Mouse (Mus musculus): ENCODE measurements around the gene Clic4. TPM values are rescaled to one million over a fixed set of nuclear protein-coding genes. Genes with fewer than 3 reads are reported as not detected.
"Not testable (repeated sequence)": the region's sequence is repeated elsewhere in the genome, so short reads cannot be mapped to it uniquely, and the experiment has no call there.

Clic4 gene
- total RNA-seq, 2 experiments from 2014 or later, result 109 to 115 TPM

DNA sequence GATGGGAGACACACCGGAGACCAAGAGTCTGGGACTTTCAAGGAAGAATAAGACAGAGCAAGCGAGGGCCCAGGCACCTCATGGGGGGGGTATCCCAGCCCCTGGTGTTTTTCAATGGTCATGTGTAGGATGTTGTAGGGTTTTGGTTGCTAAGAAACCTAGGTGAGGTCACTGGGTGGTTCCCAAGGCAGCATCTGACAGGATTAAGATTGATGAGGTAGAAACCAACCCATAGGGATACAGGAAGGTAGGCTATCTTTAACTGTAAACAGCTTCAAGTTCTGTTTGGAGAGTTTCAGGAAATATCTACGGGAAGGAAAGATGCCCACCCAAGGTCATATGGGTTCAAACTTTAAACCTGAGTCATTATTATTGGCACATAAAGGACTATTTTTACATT is 21.2 kb upstream of the Clic4 start:
- no peak for DNase-seq (ENCODE audit: low spot score in 2 of 2)

DNA sequence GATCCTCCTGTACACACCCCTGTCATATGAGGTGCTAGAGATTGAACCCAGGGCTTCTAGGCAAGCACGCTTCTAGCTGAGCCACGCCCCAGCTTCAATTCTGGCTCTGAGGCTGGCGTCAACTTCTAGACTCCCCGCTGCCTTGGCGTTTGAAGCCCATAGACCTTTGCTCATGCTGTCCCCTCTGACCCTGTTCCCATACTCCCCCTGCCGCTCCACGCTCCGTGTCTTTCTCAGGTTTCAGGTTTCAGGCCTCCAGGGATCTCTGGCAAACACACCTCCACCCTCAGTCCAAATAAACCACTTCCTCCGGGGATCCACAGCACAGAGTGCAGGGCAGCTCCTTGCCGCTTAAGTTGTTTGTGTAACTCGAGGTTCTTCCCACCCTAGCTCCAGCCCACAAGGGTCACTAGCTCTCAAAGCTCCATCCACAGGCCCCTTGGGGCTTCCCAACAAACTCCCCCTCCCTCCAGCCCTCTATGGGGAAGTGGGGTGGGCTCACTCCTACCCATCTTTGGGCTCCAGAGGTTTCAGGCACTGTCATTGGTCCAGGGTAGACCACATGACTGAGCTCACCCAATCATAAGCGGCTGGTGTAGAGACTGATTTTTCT is 20.0 kb upstream of the Clic4 start:
- DNase-seq (ENCODE audit: low spot score in 2 of 2), result no peak

DNA sequence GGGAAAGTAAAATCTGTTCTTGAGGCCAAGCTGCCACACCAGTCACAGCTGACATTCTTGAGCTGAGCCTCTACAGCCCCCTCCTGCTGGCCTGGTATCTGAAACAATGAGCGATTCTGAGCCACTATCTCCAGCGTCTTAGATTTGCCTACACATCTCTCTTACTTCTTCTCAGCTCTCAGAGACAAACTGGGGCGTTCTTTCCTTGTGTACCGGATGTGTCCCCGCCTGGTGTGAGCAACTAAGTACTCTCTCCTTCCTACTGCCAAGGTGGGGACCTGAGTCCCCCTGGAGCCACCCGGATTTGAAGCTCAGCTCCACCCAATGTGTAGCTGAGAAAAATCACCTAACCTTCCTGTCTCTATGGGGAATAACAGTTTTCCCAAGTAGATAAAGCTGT is 19.2 kb upstream of the Clic4 start:
- no peak for DNase-seq (ENCODE audit: low spot score in 2 of 2)

DNA sequence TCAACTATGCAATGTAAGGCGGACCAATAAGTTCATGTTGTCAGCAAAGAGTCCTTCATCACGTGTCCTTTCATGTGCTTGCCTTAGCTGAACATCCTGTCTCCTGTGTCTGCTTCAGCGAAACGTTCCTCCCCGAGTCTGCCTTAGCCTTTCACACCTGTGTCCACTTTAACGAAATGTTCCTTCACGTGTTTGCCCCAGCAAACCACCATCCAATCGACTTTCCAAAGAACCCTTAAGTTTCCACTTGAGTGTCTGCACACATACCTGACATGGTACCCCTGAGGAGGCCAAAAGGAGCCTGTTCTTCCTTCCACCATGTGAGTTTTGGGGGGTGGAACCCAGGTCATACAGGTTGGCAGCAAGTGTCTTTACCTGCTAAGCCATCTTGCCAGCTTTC is 18.6 kb upstream of the Clic4 start:
- DNase-seq (ENCODE audit: low spot score in 2 of 2), result no peak

DNA sequence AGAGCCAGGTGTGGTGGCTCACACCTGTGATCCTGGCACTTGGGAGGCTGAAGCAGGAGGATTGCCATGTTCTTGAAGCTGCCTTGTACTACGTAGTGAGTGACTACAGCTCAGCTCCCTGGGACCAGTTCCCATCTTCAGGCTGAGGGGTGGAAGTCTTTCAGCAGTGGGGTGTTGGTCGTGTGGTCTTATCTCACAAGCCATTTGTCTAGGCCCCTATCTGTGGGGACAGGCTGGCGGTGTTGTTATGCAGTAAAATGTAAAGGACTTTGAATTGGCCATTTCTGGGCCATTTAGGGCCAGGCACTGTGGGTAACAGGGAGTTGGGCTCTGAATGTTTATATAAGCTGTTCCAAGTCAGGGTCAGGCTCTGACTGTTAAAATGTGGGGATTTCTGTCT is 15.4 kb upstream of the Clic4 start:
- DNase-seq (ENCODE audit: low spot score in 2 of 2), result no peak

DNA sequence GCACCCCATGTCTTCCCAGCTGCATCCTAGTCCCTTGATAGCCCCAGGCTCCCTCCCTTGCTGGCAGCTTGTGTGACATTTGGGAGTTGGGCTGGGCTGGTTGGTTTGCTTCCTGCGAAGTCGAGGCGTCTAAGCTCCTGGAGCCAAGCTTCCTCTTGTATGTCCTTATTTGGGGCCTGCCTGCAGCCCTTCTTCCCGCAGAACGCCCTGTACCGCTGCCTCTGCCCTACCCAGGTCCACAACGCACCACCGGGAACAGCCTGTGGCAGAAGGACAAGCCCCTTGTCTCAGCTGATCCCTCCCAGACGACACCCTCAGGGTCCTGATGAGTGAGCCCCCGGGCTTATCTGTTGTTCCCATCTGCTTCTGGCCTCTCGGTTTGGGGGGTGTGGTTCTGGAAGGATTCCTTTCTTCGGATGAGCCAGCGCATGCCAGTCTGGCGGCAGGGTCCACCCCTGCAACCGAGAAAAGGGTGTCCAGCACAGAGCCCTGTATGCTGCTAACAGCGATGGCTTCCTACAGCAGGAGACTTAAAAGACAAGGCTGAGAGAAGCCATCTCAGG is 14.3 kb upstream of the Clic4 start:
- no peak for DNase-seq (ENCODE audit: low spot score in 2 of 2)

DNA sequence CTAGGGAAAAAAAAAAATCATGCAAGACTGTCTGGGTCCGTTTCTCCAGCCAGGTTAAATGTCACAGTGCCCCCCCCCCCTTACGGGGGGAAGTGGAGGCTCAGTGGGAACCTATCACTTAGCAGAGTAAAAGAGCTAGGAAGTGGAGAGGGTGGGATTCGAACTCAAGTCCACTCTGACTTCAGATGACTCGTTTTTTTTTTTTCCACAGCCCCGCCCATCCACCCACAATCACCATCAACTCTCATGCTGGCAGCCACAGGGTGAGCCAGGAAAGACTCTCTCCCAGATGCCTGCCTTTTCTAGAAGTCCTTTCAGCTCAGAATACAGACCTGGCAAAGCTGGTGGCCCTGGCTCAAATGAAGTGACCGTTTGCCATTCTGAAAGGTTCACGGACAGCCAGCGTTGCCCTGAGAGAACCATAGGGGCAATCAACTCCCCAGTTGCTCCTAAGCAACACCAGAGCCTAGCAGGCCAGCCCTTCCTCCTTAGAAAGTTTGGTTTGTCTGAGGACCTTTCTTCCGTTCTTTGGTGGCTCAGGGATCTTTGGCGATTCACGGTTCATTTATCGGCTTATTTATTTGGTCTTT is 13.5 kb upstream of the Clic4 start:
- no peak for DNase-seq (ENCODE audit: low spot score in 2 of 2)

DNA sequence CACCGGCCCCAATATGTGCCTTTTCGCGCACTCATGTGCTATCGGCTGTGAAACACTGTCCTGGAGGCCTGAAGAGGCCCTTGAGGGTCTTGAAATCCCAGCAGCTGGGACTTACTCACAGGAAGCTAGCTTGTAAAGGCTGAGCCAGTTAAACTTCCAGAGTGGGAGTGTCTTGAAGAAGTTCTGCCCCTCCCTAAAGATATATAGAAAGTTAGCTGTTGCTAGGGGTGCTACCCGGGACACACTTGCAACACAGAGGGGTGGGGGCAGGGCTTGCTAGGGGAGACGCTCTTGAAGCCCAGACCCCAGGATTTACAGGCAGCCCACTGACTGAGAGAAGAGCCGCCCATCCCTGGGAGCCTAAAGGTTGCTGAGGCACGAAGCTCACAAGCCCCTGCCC is 12.8 kb upstream of the Clic4 start:
- DNase-seq (ENCODE audit: low spot score in 2 of 2), result no peak

DNA sequence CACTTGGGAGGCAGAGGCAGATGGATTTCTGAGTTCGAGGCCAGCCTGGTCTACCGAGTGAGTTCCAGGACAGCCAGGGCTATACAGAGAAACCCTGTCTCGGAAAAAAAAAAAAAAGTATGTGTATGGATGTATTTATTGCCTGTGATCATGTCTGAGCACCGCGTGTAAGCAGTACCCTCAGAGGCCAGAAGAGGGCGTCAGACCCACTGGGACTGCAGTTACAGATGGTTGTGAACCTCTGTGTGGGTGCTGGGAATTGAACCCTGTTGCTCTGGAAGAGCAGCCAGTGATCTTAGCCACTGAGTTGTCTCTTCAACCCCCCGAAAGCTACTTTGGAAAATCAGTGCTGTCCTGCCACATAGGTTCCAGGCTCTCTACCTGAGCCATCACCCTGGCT is 11.3 kb upstream of the Clic4 start:
- DNase-seq (ENCODE audit: low spot score in 2 of 2), result no peak

DNA sequence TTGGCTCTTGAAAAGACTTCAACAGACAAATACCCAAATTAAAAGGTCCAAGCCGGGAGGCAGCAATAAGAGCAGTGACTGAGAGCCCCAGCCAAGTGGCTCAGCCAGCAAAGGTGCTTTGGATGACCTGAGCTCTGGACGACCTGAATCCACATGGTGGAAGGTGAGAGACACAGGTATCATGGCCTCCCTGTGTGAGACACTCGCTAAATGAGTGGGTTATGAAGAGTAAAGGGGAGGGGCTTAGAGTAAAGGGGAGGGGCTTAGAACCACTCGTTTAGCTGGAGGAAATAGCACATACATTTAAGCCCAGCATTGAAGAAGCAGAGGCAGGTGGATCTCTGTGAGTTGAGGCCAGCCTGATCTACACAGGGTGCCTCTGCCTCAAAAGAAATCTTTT is 10.8 kb upstream of the Clic4 start:
- no peak for DNase-seq (ENCODE audit: low spot score in 2 of 2)

DNA sequence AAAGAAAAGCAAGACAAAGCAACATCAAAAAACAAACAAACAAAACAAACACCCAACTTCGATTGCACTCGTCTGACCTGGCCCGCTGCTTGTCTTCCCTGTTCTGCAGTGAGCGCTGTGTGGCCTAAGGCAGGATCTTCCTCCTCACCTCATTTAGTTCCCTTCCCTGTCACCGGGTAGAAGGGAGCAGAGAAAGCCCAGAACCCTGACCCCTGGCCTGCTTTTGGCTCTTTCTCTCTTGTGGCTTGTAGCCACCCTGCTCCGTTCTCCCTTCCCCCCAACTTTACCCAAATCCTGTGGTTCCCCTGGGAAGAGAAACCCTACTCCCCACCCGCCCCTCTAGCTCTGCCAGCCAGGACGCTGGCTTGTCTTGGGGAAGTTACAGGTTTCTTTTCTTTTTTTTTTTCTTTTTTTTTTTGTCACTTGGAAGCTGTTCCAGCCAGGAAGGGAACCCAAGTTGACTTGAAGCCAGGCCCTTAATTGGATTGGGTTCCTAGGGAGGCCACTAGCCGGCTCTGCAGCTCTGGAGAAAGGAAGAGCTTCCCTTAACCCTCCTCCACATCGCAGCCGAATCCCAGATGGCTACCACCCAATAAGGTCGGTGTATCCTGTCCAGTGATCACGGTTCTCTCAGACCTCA is 10.2 kb upstream of the Clic4 start:
- no peak for DNase-seq (ENCODE audit: low spot score in 2 of 2)

DNA sequence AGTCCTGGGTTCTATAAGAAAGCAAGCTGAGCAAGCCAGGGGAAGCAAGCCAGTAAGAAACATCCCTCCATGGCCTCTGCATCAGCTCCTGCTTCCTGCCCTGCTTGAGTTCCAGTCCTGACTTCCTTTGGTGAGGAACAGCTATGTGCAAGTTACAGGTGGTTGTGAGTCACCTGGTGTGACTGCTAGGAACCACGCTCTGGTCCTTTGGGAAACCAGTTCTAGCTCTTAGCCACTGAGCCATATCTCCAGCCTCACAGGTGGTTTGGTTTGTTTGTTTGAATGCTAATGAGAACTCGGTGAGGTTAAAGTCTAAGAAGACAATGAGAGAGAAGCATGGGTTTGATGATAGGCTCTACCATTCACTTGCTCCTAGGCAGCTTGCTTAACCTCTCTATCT is 7.4 kb upstream of the Clic4 start:
- DNase-seq (ENCODE audit: low spot score in 2 of 2), result not testable (repeated sequence)

DNA sequence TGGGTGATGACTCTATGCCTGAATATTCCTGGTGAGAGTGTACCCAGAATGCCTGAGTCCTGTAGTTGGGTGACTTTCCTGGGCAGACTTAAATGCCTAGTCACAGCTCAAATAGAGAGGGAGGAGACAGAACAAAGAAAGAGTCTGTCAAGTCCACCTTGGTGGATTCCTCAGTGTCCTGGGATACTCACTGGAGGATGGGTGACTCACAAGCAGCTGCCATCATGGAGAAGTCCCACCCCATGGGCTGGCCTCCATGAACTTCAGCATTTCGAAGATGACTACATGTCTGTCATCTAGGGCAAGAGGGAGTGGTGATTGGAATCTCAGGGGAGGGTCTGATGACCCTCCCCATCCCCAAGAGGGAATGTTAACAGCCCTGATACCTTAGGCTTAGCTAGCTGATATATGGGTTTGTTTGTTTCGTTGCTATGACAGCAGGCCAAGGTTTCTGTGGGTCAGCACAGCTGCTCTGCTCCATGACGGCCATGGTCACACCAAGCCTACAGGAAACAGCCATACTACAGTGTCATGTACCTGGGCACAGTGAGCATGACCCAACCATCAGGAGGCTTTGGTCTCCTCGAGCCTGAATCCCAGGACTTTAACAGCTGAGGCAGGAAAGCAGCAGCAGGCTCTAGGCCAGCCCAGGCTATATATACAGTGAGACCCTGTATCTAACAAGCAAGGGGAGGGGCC is 4.2 kb upstream of the Clic4 start:
- DNase-seq (ENCODE audit: low spot score in 2 of 2), result no peak

DNA sequence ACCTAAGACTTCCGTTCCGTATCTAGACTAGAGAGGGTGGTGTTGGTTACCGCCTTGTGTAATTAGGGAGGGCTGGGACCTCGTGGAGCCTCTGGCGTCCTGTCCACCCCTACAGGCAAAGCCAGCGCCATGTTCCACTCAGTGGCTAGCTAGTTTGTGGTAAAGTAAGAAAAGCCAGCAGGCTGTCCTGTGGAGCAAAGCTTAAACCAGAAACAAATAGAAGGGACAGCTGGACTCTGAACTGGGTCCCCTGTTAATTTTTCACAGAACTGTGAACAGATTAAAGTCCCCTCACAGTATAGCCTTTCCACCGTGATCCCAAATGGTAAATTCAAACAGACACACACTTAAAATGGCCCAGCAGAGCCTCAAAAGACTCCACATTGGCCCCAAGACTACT is 2.1 kb upstream of the Clic4 start:
- no peak for DNase-seq (ENCODE audit: low spot score in 2 of 2)

DNA sequence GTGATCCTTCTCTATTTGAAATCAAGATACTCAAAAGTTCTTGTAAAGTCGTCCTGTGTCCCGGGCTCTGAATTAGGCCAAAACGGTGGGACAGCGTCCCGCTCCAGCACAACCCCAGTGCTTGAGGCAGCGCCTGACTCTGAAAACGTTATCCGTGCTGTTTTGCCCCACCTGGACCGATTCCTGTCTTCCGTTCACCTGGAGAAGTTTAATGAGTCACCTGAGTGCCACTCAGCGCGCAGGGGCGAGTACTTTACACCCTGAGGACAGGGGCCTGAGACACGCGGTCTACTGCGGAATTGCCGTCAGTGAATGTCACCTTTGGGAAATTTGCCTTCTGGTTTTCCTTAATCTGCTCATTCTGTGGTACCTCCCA is 681 bp upstream of the Clic4 start:
- DNase-seq (ENCODE audit: low spot score in 2 of 2), result no peak

DNA sequence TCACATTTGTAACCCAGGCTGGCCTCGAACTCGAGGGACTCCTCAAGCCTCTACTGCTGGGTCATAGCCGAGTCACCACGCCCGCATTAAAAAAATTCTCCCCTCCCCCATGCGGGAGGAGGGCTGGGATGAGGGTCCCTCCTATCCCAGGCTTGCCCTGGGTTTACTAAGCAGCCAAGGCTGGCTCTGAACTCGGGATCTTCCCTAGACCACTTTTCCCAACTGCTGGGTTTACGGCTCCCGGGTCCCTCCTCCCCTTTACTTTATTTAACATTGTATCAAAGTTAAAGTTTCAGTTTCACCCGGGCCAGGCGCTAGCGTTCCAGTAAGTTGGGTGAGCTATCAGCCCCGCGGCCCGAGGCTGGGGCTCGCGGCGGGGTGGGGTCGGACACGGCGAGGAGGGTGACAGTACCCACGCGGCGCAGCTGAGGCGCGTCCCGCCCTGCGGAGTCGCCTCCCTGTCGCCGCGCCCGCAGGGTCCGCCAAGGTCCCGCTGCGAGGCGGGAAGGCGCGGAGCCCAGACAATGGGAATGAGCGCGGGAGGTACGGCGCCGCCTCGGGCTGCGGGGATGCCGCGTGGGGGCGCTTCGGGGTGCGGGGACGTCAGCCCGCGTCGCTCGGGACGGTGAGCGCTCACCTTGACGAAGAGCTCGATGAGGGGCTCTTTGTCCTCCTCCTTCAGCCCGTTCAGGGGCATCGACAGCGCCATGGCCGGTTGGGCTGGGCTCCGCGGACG is 565 bp downstream of the Clic4 start:
- peak; percentile 35 to 68 for DNase-seq (ENCODE audit: low spot score in 2 of 2)

DNA sequence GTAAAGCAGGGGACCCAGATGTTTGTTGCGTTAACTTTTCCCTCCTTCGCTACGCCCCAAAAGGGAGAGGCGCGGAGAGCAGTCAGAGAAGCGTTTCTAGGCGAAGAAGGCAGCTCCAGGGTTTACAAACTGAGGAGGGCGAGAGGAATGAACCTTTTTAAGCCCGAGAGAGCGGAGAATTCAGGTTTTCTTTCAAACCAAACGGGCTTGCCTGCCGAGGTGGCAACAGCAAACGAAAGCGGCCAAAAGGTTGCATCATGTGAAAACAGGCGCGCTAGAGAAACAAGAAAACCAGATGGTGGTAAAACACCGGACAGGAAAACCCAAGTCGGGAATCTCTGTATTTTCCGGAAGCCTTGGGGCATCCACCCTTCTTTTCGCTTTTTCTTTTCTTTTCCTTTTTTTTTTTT is 1.2 kb downstream of the Clic4 start:
- peak in 1 of 2 experiments; percentile 40 for DNase-seq (ENCODE audit: low spot score in 2 of 2)

DNA sequence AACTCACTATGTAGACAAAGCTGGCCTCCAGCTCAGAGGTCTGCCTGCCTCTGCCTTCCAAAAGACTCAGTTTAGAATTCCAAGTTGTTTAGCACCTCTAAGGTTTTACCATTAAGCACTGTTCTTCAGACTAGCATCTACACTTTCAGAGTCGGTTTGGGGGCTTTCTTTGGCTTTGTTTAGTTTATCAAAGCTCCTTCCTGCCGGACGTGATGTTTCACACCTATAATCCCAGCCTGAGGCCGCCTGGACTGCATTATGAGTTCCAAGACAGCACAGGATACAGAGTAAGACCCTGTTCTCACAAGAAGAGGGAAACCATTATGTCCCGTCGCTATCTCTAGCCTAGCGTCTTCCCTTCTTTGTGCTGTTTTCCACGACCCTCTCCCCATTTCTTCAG is 2.1 kb downstream of the Clic4 start:
- no peak for DNase-seq (ENCODE audit: low spot score in 2 of 2)

DNA sequence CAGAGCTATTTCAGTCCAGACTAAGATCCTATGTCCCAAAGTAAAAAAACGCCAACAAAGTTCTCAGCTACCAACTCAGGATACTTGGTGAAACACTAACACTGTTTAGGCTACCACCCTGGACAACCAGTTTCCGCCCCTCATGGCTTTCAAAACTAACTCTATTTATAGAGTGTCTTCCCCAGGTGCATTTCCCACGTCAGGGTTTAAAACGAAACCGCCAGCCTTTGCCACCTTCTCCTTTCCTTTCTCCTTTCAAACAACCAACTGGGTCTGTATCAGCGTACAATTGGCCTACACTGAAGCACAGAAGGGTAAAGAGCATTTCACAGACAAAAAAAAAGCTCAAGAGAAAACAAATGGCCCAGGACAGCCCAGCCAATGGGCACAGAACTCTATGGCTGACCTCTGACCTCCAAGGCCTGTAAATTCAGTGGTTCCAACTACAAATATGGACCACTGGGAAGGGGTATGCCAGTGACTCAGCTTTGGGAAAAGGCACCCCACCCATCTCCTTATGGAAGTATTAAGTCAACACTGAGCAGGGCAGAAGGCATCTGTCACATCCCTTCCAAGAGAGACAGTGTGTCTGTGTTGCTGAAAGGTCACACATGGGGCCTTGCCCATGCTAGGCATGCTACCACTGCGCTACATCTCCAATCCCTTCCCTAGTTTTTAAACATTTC is 2.8 kb downstream of the Clic4 start:
- no peak for DNase-seq (ENCODE audit: low spot score in 2 of 2)

DNA sequence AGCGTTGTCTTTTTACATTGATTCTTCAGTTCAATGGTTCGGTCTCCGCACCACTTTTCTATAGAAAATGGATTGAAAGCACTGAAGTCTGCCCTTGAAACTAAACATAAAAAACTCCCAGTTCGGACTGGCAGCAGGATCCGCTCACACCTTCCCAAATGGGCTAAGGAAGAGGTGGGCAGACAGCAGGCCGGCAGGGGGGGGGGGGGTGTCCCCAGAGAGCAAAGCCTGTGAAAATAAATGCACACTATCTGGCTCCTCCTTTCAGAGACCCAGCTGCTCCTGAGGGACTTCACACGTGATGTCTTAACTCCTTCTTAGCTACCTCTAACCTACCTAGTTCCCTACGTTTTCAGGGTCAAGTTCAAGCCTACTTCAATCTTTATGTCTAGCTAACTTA is 5.1 kb downstream of the Clic4 start:
- no peak for DNase-seq (ENCODE audit: low spot score in 2 of 2)

DNA sequence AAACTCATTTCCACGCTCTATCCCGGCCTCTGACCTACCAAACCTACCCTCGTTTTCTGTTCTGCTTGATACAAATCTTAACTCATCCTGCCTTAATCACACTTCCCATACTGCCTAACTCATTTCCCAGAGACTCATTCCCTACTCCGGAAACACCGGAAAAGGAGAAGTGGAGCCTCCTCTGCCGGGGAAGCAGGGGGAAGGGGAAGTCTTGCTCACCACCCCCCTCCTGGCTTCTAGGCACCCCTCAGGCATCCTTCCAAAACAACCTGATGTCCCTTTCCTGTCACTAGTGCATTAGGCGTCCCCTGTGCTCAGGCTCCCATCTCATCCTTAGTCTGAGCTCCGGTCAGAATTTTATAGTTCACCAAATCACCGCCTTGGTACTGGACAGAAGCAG is 5.6 kb downstream of the Clic4 start:
- no peak for DNase-seq (ENCODE audit: low spot score in 2 of 2)
